Mouse (Mus musculus) bone marrow, adult 2 months (tissue): ENCODE data around the gene Vps8. TPM values are rescaled to one million over a fixed set of nuclear protein-coding genes. Genes with fewer than 3 reads are reported as not detected.
"Not testable (repeated sequence)": the region's sequence is repeated elsewhere in the genome, so short reads cannot be mapped to it uniquely, and the experiment has no call there.

ENCODE experiments used
- H3K27ac ChIP-seq: fragments of 200-500 bp; 2 replicates; pipeline ENCODE4 v1.5.1; 2012; ENCODE audit warnings: low read depth, mild to moderate bottlenecking, control low read depth, inconsistent platforms, low read length; ENCODE audit not compliant: control insufficient read depth, poor library complexity, insufficient read depth
- H3K4me1 ChIP-seq: fragments of 200-500 bp; 2 replicates; pipeline ENCODE4 v1.6.1; 2011; ENCODE audit warnings: low read length; ENCODE audit not compliant: control insufficient read depth, insufficient read depth
- H3K4me3 ChIP-seq: fragments of 200-500 bp; replicated peaks from 2 replicates; pipeline ENCODE3; 2011; ENCODE audit warnings: mild to moderate bottlenecking, low read depth, low read length, control low read depth; ENCODE audit not compliant: control insufficient read depth
- CTCF ChIP-seq: fragments of 200-500 bp; IDR thresholded peaks from 2 replicates; pipeline ENCODE4 v1.5.1; 2011; ENCODE audit warnings: low read length, control low read depth; ENCODE audit not compliant: control insufficient read depth, insufficient read depth
- POLR2A ChIP-seq: fragments of 200-500 bp; IDR thresholded peaks from 2 replicates; pipeline ENCODE4 v1.6.1; 2011; ENCODE audit warnings: low read depth, mild to moderate bottlenecking, control low read depth, low read length, borderline replicate concordance; ENCODE audit not compliant: control insufficient read depth
- WGBS: fragments of 180-500 bp; shearing (Covaris S2); methylation state at CpG from one replicate; pipeline ENCODE4 v1.1.7; 2018; 5-methylcytosine and 5-hydroxymethylcytosine counted together
- polyA plus RNA-seq: library from polyadenylated mRNA; stranded (reverse); fragments of >200 nt; gene quantifications from 2 replicates; pipeline ENCODE4 v1.2.4, GENCODE M21; 2011; ENCODE audit warnings: low replicate concordance; ENCODE audit not compliant: missing spikeins, insufficient read depth, insufficient read length

The Vps8 gene
- polyA plus RNA-seq, 1 experiment: 14.1 TPM

- H3K4me3 ChIP-seq: no peak overlapping the region
- H3K4me1 ChIP-seq: no peaks in the 10 kb centered on the region
- WGBS: 79% methylated on average over 18 of the region's 18 CpGs
- H3K27ac ChIP-seq: no peak overlapping the region
- TF ChIP-seq POLR2A: no peak
- TF ChIP-seq CTCF: no peak
Measured at GRCm38 (mm10) chr16:21664633-21665363, 241.9 kb downstream of the Vps8 start.

- Histone ChIP-seq H3K4me3 (no peak overlapping the region), H3K27ac (no peak overlapping the region), H3K4me1 (no peaks in the 10 kb centered on the region)
- WGBS: 70% methylated on average over 4 of the region's 4 CpGs
- TF ChIP-seq POLR2A (no peak), CTCF (no peak)
Measured at GRCm38 (mm10) chr16:21665423-21665986, 242.6 kb downstream of the Vps8 start.

DNA sequence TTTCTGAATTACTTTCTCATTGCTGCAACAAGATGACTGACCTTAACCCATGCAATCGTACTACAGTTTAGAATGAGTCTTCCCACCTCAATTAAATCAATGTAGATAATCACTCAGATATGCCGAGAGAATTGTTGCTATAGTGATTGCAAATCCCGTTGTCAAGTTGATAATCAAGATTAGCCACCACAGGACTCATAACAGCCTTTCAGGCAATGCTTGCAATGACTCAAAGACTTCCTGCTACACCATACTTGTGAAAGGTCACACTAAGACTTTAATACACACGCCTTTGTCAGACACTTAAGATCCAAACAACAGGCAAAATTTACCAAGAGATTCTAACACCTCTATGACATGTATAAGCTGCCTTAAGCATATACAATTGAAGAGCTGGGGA, 249.0 kb downstream of the Vps8 start:
- H3K4me1 ChIP-seq: no peaks in the 10 kb centered on the region
- H3K27ac ChIP-seq: no peak overlapping the region
- WGBS: 73% methylated on average over 4 of the region's 4 CpGs
- TF ChIP-seq POLR2A: no peak
- TF ChIP-seq CTCF: no peak
- H3K4me3 ChIP-seq: no peak overlapping the region

DNA sequence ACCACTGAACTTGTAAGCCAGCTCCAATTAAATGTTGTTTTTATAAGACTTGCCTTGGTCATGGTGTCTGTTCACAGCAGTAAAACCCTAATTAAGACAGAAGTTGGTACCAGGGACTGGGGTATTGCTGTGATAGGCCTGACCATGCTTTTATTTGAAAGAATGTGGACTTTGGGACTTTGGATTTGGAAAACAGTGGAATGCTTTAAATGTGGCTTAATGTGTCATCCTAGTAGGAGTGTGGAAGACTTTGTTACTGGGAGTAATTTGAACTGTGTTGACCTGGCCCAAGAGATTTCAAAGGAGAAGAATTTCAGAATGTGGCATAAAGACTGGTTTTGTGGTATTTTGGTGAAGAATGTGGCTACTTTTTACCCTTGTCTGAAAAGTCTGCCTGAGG, 250.1 kb downstream of the Vps8 start:
- H3K4me3 ChIP-seq, H3K4me1 ChIP-seq, H3K27ac ChIP-seq: not testable (repeated sequence)

GRCm38 (mm10) chr16:21673651-21674050, 250.7 kb downstream of the Vps8 start:
- H3K27ac ChIP-seq, H3K4me3 ChIP-seq, H3K4me1 ChIP-seq: not testable (repeated sequence)
- 78% methylated on average over 1 of the region's 1 CpGs for WGBS

GRCm38 (mm10) chr16:21676791-21677190, 253.9 kb downstream of the Vps8 start:
- TF ChIP-seq CTCF (no peak), POLR2A (no peak)
- H3K27ac ChIP-seq: no peak overlapping the region
- 78% methylated on average over 7 of the region's 7 CpGs for WGBS
- H3K4me3 ChIP-seq: no peak overlapping the region
- H3K4me1 ChIP-seq: no peaks in the 10 kb centered on the region

GRCm38 (mm10) chr16:21687406-21687805, 264.5 kb downstream of the Vps8 start:
- H3K4me1 ChIP-seq: no peaks in the 10 kb centered on the region; the same call in 1 of the 2 replicates
- H3K4me3 ChIP-seq: no peak overlapping the region
- WGBS: 74% methylated on average over 5 of the region's 5 CpGs
- TF ChIP-seq POLR2A (no peak), CTCF (no peak)
- no peak overlapping the region for H3K27ac ChIP-seq

DNA sequence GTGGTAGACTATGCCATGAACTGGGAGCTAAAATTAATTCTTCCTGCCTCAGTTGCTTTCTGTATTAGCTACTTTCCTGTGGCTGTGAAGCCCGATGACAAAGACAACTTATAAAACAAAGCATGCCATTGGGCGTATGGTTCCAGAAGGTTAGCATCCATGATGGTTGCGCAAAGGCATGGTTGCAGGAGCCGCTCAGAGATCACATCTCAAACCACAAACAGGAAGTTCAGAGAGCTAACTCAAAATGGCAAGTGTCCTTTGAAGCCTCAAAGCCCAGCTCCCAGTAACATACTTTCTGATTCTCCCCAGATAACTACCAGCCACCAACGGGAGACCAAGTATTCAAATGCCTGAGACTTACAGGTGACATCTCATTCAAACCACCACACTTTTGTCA, 266.2 kb downstream of the Vps8 start:
- no peaks in the 10 kb centered on the region; the same call in 1 of the 2 replicates for H3K4me1 ChIP-seq
- H3K27ac ChIP-seq: no peak overlapping the region
- TF ChIP-seq POLR2A: no peak
- TF ChIP-seq CTCF: no peak
- WGBS: 9% methylated on average over 5 of the region's 5 CpGs
- no peak overlapping the region for H3K4me3 ChIP-seq

DNA sequence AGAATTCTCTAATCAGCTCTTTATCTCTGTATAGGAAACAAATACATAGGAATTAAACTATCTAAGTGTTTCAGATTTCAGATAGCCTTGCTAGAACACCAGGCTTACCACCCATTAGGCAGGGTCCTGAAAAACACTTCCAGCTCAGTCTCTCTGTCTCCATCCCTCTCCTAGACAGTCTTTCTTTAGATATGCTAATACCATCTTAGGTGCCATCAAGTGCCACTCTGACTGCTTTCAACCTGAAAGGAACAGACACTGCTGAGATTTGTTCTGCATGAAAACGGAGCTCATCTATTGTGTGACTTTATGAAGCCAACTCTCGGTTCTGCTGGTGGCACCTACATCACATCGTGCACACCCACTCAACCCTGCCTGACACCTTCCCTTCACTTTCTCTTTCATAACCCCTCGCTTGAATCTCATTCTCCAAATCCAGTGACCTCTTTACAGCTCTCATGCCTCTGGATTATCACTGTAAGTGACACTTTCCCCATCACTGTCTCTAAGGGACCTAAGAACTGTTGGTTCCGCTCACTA, 267.4 kb downstream of the Vps8 start:
- no peak overlapping the region for H3K27ac ChIP-seq
- no peaks in the 10 kb centered on the region; the same call in 1 of the 2 replicates for H3K4me1 ChIP-seq
- 74% methylated on average over 5 of the region's 5 CpGs for WGBS
- H3K4me3 ChIP-seq: no peak overlapping the region
- no peak for TF ChIP-seq POLR2A
- no peak for TF ChIP-seq CTCF
